Mouse (Mus musculus): Measurements from ENCODE around the gene Wnt9a.

The Wnt9a gene

GRCm38 (mm10) chr11:59305008-59305820 lies 1.5 kb upstream of the Wnt9a start:
- peak; percentile 81 for DNase-seq

GRCm38 (mm10) chr11:59305821-59306215 lies 910 bp upstream of the Wnt9a start:
- no peak for DNase-seq

GRCm38 (mm10) chr11:59307422-59308163 lies 865 bp downstream of the Wnt9a start:
- DNase-seq: peak; percentile 82

- no peak for DNase-seq
Observed at GRCm38 (mm10) chr11:59308164-59308542, 1.4 kb downstream of the Wnt9a start.

GRCm38 (mm10) chr11:59308625-59309024 lies 1.9 kb downstream of the Wnt9a start:
- DNase-seq: no peak

GRCm38 (mm10) chr11:59309106-59309805 lies 2.5 kb downstream of the Wnt9a start:
- peak; percentile 59 for DNase-seq

GRCm38 (mm10) chr11:59309976-59310375 lies 3.2 kb downstream of the Wnt9a start:
- no peak for DNase-seq

- no peak for DNase-seq
Observed at GRCm38 (mm10) chr11:59312060-59312459, 5.3 kb downstream of the Wnt9a start.

- no peak for DNase-seq
Observed at GRCm38 (mm10) chr11:59312501-59312900, 5.8 kb downstream of the Wnt9a start.

- DNase-seq: no peak
Observed at GRCm38 (mm10) chr11:59313029-59313811, 6.5 kb downstream of the Wnt9a start.

- DNase-seq: no peak
Observed at GRCm38 (mm10) chr11:59313944-59314343, 7.2 kb downstream of the Wnt9a start.

GRCm38 (mm10) chr11:59316517-59316916 lies 9.8 kb downstream of the Wnt9a start:
- no peak for DNase-seq

GRCm38 (mm10) chr11:59322988-59323387 lies 16.3 kb downstream of the Wnt9a start:
- no peak for DNase-seq

GRCm38 (mm10) chr11:59324777-59325176 lies 18.0 kb downstream of the Wnt9a start:
- no peak for DNase-seq

GRCm38 (mm10) chr11:59327625-59328024 lies 20.9 kb downstream of the Wnt9a start:
- DNase-seq: no peak

GRCm38 (mm10) chr11:59329616-59330015 lies 22.9 kb downstream of the Wnt9a start:
- no peak for DNase-seq

GRCm38 (mm10) chr11:59330560-59330959 lies 23.8 kb downstream of the Wnt9a start:
- no peak for DNase-seq

- no peak for DNase-seq
Observed at GRCm38 (mm10) chr11:59331167-59331869, 24.6 kb downstream of the Wnt9a start.

GRCm38 (mm10) chr11:59332938-59333337 lies 26.2 kb downstream of the Wnt9a start:
- no peak for DNase-seq

- no peak for DNase-seq
Observed at GRCm38 (mm10) chr11:59335150-59335549, 28.4 kb downstream of the Wnt9a start.

GRCm38 (mm10) chr11:59335942-59336341 lies 29.2 kb downstream of the Wnt9a start:
- DNase-seq: no peak

GRCm38 (mm10) chr11:59336381-59336780 lies 29.7 kb downstream of the Wnt9a start:
- no peak for DNase-seq
